Mouse (Mus musculus) frontal cortex, postnatal 14 days (tissue): ENCODE measurements around the gene Fdxacb1.

Experiments used
- DNase-seq, 2 experiments: peaks; one replicate each; pipeline ENCODE4 v3.0.0; 2022; ENCODE audit warnings: low spot score in 2 of 2

Fdxacb1 gene

GRCm38 (mm10) chr9:50750706-50751105 is 17.3 kb upstream of the Fdxacb1 start:
- DNase-seq: no peak

- no peak for DNase-seq
Measured at GRCm38 (mm10) chr9:50751323-50751722, 16.7 kb upstream of the Fdxacb1 start, which contains the start of gene Cryab. Gene Cryab (plus strand): TSS chr9:50751325.

DNA sequence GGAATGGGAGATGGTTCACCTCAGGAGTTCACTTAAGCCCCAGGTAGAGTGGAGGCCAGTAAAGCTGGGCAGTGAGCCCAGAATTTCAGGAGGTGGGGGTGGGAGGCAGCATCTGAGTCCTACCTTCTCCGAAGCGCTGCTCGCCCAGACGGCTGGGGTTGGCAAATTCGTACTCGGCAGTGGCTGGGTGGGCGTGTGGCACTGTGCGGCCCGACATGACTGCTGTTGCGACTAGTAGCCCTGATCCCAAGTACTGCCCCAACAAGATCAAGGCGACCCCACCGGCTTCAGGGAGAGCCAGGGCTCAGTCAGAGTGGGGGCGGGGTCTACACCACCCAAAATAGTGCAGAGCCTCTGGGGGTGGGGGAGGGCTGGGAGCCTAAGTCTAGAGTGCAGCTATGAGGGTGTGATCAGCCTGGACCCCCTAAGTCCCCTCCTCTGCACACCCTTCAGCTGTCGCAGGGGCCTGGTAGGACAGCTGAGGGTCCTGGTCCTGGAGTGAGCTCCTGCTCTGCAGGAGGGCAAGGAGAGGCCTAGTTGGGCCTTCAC is 15.9 kb upstream of the Fdxacb1 start, which contains the start of gene Hspb2:
Gene Hspb2, minus strand, starts transcription at position 301 of the 549 bp plus-strand sequence.
- no peak for DNase-seq

DNA sequence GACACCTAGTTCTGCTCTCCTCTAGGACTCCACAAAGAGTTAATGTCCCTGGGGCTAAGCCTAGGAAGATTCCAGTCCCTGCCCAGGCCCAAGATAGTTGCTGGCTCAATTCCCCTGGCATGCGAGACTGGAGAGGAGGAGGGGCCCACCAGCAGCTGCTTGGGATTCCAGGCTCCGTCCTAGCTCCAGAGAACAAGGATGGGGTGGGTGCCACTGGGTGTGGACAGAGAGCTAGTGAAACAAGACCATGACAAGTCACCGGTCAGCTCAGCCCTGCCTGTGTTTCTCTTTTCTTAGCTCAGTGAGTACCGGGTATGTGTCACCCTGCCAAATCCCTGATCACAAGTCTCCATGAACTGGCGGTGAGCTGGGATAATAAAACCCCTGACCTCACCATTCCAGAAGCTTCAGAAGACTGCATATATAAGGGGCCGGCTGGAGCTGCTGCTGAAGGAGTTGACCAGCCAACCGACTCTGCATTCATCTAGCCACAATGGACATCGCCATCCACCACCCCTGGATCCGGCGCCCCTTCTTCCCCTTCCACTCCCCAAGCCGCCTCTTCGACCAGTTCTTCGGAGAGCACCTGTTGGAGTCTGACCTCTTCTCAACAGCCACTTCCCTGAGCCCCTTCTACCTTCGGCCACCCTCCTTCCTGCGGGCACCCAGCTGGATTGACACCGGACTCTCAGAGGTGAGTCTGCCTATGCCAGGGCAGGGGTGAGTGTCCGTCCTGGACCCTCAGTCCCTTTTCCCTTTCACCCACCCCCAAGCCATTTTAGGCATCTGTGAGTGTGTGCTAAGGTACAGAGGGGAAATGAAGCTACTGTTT is 15.0 kb upstream of the Fdxacb1 start:
- no peak for DNase-seq

DNA sequence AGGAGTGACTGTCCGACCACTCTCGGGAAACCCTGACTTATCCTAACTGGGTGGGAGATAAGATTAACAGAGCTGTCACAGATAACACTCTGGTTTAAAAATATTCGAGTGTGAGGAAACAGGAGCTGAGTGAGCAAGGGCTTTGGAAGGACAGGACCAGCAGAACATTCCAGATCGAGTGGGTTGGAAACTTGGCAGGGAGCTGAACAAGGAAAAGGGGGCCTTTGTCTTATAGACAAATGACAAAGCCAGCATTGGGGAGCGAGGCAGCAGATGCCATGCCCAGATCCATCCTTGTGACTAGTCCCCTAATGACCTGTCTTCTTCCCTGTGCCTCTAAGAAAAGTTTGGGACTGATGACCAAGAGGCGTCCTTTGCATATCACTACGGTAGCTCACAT is 14.1 kb upstream of the Fdxacb1 start:
- no peak for DNase-seq

DNA sequence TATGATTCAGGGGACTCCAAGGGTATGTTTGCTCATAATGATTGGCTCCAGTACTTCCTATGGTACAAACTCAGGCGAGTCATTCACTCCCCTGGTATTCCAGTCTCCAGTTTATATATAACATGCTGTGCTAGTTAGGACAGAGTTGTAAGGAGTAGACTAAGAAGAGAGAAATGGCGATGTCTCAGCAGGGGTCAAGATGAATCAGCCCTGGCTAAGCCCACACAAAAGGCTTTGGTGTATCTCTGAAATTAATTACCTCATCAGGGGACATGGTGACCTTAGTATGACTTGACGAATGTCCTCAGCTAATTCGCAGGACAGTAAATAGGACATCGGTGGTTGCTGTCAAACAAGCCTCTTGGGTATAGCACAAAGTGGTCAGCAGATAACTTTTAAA is 11.3 kb upstream of the Fdxacb1 start:
- no peak for DNase-seq

GRCm38 (mm10) chr9:50761520-50762243 is 6.4 kb upstream of the Fdxacb1 start:
- no peak for DNase-seq

DNA sequence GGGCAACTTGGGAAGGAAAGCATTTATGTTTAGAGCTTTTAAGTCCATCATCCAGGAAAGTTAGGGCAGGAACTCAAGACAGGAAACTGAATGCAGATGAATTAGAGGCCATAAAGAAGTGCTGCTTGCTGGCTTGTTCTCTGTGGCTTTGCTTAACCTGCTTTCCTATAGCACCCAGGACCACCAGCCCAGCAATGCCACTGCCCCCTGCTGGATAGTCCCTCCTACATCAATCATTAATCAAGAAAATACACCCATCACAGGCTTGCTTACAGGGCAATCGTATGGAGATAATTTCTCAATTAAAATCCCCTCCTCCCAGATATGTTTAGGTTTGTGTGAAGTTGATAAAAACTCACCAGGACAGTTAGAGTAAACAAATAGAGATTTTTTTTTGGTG is 4.7 kb upstream of the Fdxacb1 start:
- no peak for DNase-seq

- DNase-seq: no peak
Measured at GRCm38 (mm10) chr9:50767531-50768106, 417 bp upstream of the Fdxacb1 start.

GRCm38 (mm10) chr9:50770011-50770410 is 2.0 kb downstream of the Fdxacb1 start:
- DNase-seq: no peak

GRCm38 (mm10) chr9:50774026-50774462 is 6.0 kb downstream of the Fdxacb1 start:
- no peak for DNase-seq

GRCm38 (mm10) chr9:50774991-50775612 is 7.1 kb downstream of the Fdxacb1 start, which contains the start of the genes Alg9 and 1110032A03Rik:
Gene Alg9 (plus strand): TSS chr9:50775019.
Gene 1110032A03Rik (minus strand): TSS chr9:50775520.
- DNase-seq: peak; percentile 78 to 84

GRCm38 (mm10) chr9:50775662-50776126 is 7.7 kb downstream of the Fdxacb1 start:
- no peak for DNase-seq

DNA sequence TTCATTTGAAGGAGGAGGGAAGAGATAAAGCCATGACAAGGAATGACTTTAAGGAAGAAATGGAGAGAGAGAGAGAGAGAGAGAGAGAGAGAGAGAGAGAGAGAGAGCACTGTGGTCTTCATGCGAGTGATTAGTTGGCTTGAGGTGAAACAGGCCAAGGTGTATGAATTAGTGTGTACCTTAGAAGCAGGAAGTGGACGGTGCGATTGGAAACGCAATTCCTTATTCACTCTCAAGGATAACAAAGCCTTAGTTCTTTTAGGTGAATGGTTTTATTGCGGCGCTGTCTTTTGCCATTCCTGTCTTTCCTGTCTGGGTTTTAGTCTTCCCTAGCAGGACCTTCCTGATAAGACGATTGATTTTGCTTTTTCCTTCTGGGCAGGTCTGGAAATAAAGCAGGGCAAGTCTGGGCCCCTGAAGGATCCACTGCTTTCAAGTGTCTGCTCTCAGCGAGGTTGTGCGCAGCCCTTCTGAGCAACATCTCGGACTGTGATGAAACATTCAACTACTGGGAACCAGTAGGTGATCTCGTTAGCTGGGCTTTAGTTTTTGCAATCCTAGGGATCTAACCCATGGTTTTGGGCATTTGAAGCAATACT is 8.2 kb downstream of the Fdxacb1 start:
- no peak for DNase-seq

GRCm38 (mm10) chr9:50782155-50782554 is 14.1 kb downstream of the Fdxacb1 start:
- peak in 1 of 2 experiments; percentile 21 for DNase-seq

- DNase-seq: no peak
Measured at GRCm38 (mm10) chr9:50795266-50795665, 27.2 kb downstream of the Fdxacb1 start.

- DNase-seq: no peak
Measured at GRCm38 (mm10) chr9:50796776-50797175, 28.7 kb downstream of the Fdxacb1 start.

DNA sequence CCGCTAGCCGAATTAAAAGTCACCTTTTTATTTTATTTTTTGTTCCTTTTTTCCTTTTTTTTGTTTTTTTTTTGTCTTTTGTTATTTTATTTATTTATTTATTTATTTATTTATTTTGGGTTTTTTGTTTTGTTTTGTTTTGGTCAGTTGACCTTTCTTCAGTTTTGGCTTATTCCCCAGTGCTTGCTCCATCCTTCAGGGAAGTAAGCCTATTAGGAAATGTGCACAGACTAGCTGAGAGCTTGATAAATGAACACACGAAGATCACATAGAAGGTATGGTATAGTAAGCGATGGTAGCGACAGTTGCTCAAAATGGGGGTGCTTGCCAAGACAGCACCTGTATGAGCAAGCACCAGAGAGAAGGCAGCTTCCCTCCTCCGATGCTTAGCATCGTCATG is 29.6 kb downstream of the Fdxacb1 start:
- no peak for DNase-seq

DNA sequence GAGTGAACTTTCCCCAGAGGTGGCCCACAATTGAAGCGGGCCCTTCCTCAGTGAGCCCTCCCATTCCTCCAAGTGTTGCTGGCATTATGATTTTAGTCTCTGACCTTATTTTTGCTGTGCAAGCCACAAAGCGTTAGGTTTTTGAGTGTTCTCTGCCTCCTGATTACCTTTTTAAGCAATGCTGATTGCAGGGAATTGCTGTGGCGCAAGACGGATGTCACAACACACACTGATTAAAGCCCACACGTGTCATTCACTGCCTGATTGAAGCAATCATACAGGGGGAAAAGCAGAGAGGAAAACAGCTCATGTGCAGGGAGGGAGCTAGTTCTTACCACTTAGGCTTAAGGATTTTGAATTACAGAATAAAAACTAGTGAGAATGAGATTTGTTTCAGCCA is 30.3 kb downstream of the Fdxacb1 start:
- no peak for DNase-seq

DNA sequence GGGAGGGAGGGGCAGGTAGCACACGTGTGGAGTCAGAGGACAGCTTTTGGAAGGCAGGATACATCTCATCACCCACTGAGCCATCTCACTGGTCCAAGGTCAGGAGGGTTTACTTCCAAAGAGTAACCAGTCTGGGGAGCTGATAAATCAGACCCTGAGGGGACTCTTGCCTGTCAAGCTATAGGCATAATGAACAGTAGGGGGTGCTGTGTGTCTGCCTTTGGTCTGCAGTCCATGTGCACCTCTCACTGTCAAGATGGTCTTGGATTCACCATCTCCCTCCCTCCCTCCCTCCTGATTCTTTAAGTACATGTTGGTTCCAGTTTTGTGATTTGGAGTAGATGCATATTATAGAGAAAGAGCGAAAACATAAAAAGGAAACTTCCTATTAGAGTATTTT is 32.9 kb downstream of the Fdxacb1 start:
- no peak for DNase-seq

GRCm38 (mm10) chr9:50803055-50803671 is 35.1 kb downstream of the Fdxacb1 start:
- no peak for DNase-seq
